Mouse (Mus musculus): ENCODE data around the gene Adgrf4. TPM values are rescaled to one million over a fixed set of nuclear protein-coding genes. Genes with fewer than 3 reads are reported as not detected.

Adgrf4 gene
- 0.04 and 0.08 TPM in 2 replicates for polyA plus RNA-seq (2012; rRNA removed)

GRCm38 (mm10) chr17:42692136-42692535, at the start of gene Adgrf4:
Gene Adgrf4, minus strand, starts transcription at chr17:42692284.
- Histone ChIP-seq H3K27ac (ENCODE audit: insufficient read depth, low read length) (no peak within 1 kb of the TSS), H3K27me3 (ENCODE audit: control insufficient read depth, insufficient read depth, low read length) (no peaks in the 10 kb centered on the region), H3K36me3 (ENCODE audit: control insufficient read depth, insufficient read depth, low read length) (no peaks in the 10 kb centered on the region), H3K4me1 (ENCODE audit: control insufficient read depth, insufficient read depth, insufficient read length) (no peaks in the 10 kb centered on the region), H3K4me3 (ENCODE audit: extremely low read depth, insufficient read depth, insufficient read length) (no peak within 1 kb of the TSS)
- WGBS, result 86% methylated on average over 10 of the region's 10 CpGs
- TF ChIP-seq POLR2A (IDR thresholded peaks at IDR 0.05; ENCODE audit: low read depth, low read length) (no peak), CTCF (IDR thresholded peaks at IDR 0.05; ENCODE audit: extremely low read depth, insufficient read depth, insufficient read length, insufficient replicate concordance) (no peak)
- DNase-seq (ENCODE audit: low read depth in 1 of 2, low spot score in 2 of 2), result no peak

- TF ChIP-seq POLR2A (IDR thresholded peaks at IDR 0.05; ENCODE audit: low read depth, low read length), result no peak
- no peak for TF ChIP-seq CTCF (IDR thresholded peaks at IDR 0.05; ENCODE audit: extremely low read depth, insufficient read depth, insufficient read length, insufficient replicate concordance)
- no peaks in the 10 kb centered on the region for H3K4me1 ChIP-seq (ENCODE audit: control insufficient read depth, insufficient read depth, insufficient read length)
- DNase-seq (ENCODE audit: low read depth in 1 of 2, low spot score in 2 of 2), result no peak
- H3K4me3 ChIP-seq (ENCODE audit: extremely low read depth, insufficient read depth, insufficient read length), result no peak within 1 kb of the TSS
- H3K27me3 ChIP-seq (ENCODE audit: control insufficient read depth, insufficient read depth, low read length), result no peaks in the 10 kb centered on the region
- H3K36me3 ChIP-seq (ENCODE audit: control insufficient read depth, insufficient read depth, low read length), result no peaks in the 10 kb centered on the region
- no peak within 1 kb of the TSS for H3K27ac ChIP-seq (ENCODE audit: insufficient read depth, low read length)
- 55% methylated on average over 7 of the region's 7 CpGs for WGBS
These were observed 49.7 kb upstream of the Adgrf4 start, which contains the start of gene Adgrf2 for GRCm38 (mm10) chr17:42741801-42742217. Gene Adgrf2, minus strand, starts transcription at chr17:42742179.

- 86% methylated on average over 6 of the region's 6 CpGs for WGBS
These were observed 46.7 kb upstream of the Adgrf4 start for GRCm38 (mm10) chr17:42738794-42739193.

GRCm38 (mm10) chr17:42717161-42717560, 25.1 kb upstream of the Adgrf4 start:
- Histone ChIP-seq H3K36me3 (ENCODE audit: control insufficient read depth, insufficient read depth, low read length) (no peaks in the 10 kb centered on the region), H3K27ac (ENCODE audit: insufficient read depth, low read length) (no peak overlapping the region), H3K4me1 (ENCODE audit: control insufficient read depth, insufficient read depth, insufficient read length) (no peaks in the 10 kb centered on the region), H3K4me3 (ENCODE audit: extremely low read depth, insufficient read depth, insufficient read length) (no peak overlapping the region), H3K27me3 (ENCODE audit: control insufficient read depth, insufficient read depth, low read length) (no peaks in the 10 kb centered on the region)
- DNase-seq (ENCODE audit: low read depth in 1 of 2, low spot score in 2 of 2), result no peak
- TF ChIP-seq CTCF (IDR thresholded peaks at IDR 0.05; ENCODE audit: extremely low read depth, insufficient read depth, insufficient read length, insufficient replicate concordance) (no peak), POLR2A (IDR thresholded peaks at IDR 0.05; ENCODE audit: low read depth, low read length) (no peak)
- 45% methylated on average over 3 of the region's 3 CpGs for WGBS

More at GRCm38 (mm10) chr17:42738794-42739193, 46.7 kb upstream of the Adgrf4 start:
- Histone ChIP-seq H3K27me3 (ENCODE audit: control insufficient read depth, insufficient read depth, low read length) (no peaks in the 10 kb centered on the region), H3K4me1 (ENCODE audit: control insufficient read depth, insufficient read depth, insufficient read length) (no peaks in the 10 kb centered on the region), H3K4me3 (ENCODE audit: extremely low read depth, insufficient read depth, insufficient read length) (no peak overlapping the region), H3K27ac (ENCODE audit: insufficient read depth, low read length) (no peak overlapping the region), H3K36me3 (ENCODE audit: control insufficient read depth, insufficient read depth, low read length) (no peaks in the 10 kb centered on the region)
- no peak for TF ChIP-seq POLR2A (IDR thresholded peaks at IDR 0.05; ENCODE audit: low read depth, low read length)
- TF ChIP-seq CTCF (IDR thresholded peaks at IDR 0.05; ENCODE audit: extremely low read depth, insufficient read depth, insufficient read length, insufficient replicate concordance), result no peak
- DNase-seq (ENCODE audit: low read depth in 1 of 2, low spot score in 2 of 2), result no peak

- TF ChIP-seq POLR2A (IDR thresholded peaks at IDR 0.05; ENCODE audit: low read depth, low read length) (no peak), CTCF (IDR thresholded peaks at IDR 0.05; ENCODE audit: extremely low read depth, insufficient read depth, insufficient read length, insufficient replicate concordance) (no peak)
- Histone ChIP-seq H3K27ac (ENCODE audit: insufficient read depth, low read length) (no peak overlapping the region), H3K27me3 (ENCODE audit: control insufficient read depth, insufficient read depth, low read length) (no peaks in the 10 kb centered on the region), H3K4me1 (ENCODE audit: control insufficient read depth, insufficient read depth, insufficient read length) (no peaks in the 10 kb centered on the region), H3K4me3 (ENCODE audit: extremely low read depth, insufficient read depth, insufficient read length) (no peak overlapping the region), H3K36me3 (ENCODE audit: control insufficient read depth, insufficient read depth, low read length) (no peaks in the 10 kb centered on the region)
- no peak for DNase-seq (ENCODE audit: low read depth in 1 of 2, low spot score in 2 of 2)
- 90% methylated on average over 7 of the region's 7 CpGs for WGBS
These were observed 22.9 kb upstream of the Adgrf4 start for GRCm38 (mm10) chr17:42714991-42715390.

- Histone ChIP-seq H3K4me1 (ENCODE audit: control insufficient read depth, insufficient read depth, insufficient read length) (no peaks in the 10 kb centered on the region), H3K36me3 (ENCODE audit: control insufficient read depth, insufficient read depth, low read length) (no peaks in the 10 kb centered on the region), H3K4me3 (ENCODE audit: extremely low read depth, insufficient read depth, insufficient read length) (no peak overlapping the region), H3K27me3 (ENCODE audit: control insufficient read depth, insufficient read depth, low read length) (no peaks in the 10 kb centered on the region), H3K27ac (ENCODE audit: insufficient read depth, low read length) (no peak overlapping the region)
- no peak for DNase-seq (ENCODE audit: low read depth in 1 of 2, low spot score in 2 of 2)
- 81% methylated on average over 7 of the region's 7 CpGs for WGBS
- TF ChIP-seq POLR2A (IDR thresholded peaks at IDR 0.05; ENCODE audit: low read depth, low read length) (no peak), CTCF (IDR thresholded peaks at IDR 0.05; ENCODE audit: extremely low read depth, insufficient read depth, insufficient read length, insufficient replicate concordance) (no peak)
These were observed 18.6 kb upstream of the Adgrf4 start for GRCm38 (mm10) chr17:42710717-42711116.

- no peaks in the 10 kb centered on the region for H3K4me1 ChIP-seq (ENCODE audit: control insufficient read depth, insufficient read depth, insufficient read length)
- H3K27ac ChIP-seq (ENCODE audit: insufficient read depth, low read length), result no peak overlapping the region
- no peaks in the 10 kb centered on the region for H3K27me3 ChIP-seq (ENCODE audit: control insufficient read depth, insufficient read depth, low read length)
- 84% methylated on average over 4 of the region's 4 CpGs for WGBS
- H3K4me3 ChIP-seq (ENCODE audit: extremely low read depth, insufficient read depth, insufficient read length), result no peak overlapping the region
- no peaks in the 10 kb centered on the region for H3K36me3 ChIP-seq (ENCODE audit: control insufficient read depth, insufficient read depth, low read length)
- TF ChIP-seq POLR2A (IDR thresholded peaks at IDR 0.05; ENCODE audit: low read depth, low read length) (no peak), CTCF (IDR thresholded peaks at IDR 0.05; ENCODE audit: extremely low read depth, insufficient read depth, insufficient read length, insufficient replicate concordance) (no peak)
- DNase-seq (ENCODE audit: low read depth in 1 of 2, low spot score in 2 of 2), result no peak
These were observed 13.5 kb upstream of the Adgrf4 start for GRCm38 (mm10) chr17:42705611-42706010.

Measured in spleen, adult 2 months (tissue).